Mouse (Mus musculus) spleen, adult 2 months (tissue): ENCODE measurements at regions not wholly inside any gene's neighbourhood (a gene's known extent, or its start where the extent isn't known, plus 50 kb on each side); places are given as distances from the start of the nearest gene placed in this dataset.

Experiments used
- CTCF ChIP-seq: fragments of 200-500 bp; IDR thresholded peaks from 2 replicates; pipeline ENCODE4 v1.5.1; 2011; ENCODE audit warnings: mild to moderate bottlenecking, inconsistent platforms; ENCODE audit not compliant: insufficient read depth, insufficient read length, insufficient replicate concordance; ENCODE audit errors: extremely low read depth
- POLR2A ChIP-seq: fragments of 200-500 bp; IDR thresholded peaks from 2 replicates; pipeline ENCODE4 v1.6.1; 2011; ENCODE audit warnings: low read depth, low read length, inconsistent platforms

GRCm38 (mm10) chr4:106091927-106092675, 223.9 kb upstream of the Usp24 start:
- TF ChIP-seq POLR2A (no peak), CTCF (no peak)
